Mouse (Mus musculus): ENCODE results near the gene Prdm16.

Gene Prdm16

GRCm38 (mm10) chr4:154473571-154474307, 162.9 kb downstream of the Prdm16 start:
- Histone ChIP-seq H3K4me3 (replicated peaks; ENCODE audit: low read length) (no peak overlapping the region), H3K36me3 (ENCODE audit: insufficient read depth, low read length) (no peaks in the 10 kb centered on the region), H3K9me3 (ENCODE audit: low read length) (no peaks in the 10 kb centered on the region), H3K4me1 (replicated peaks; ENCODE audit: low read depth, low read length) (peaks cover 8% of the 10 kb centered on the region), H3K27me3 (ENCODE audit: insufficient read depth, low read length) (peaks cover 28% of the 10 kb centered on the region; the same call in 1 of the 2 replicates)
- TF ChIP-seq POU5F1 (IDR thresholded peaks at IDR 0.05; ENCODE audit: borderline replicate concordance, low read length) (no peak), NANOG (IDR thresholded peaks at IDR 0.05; ENCODE audit: borderline replicate concordance, low read length) (no peak), CTCF (conservative IDR thresholded peaks at IDR 0.05; ENCODE audit: low read length) (no peak)

GRCm38 (mm10) chr4:154472569-154472968, 164.1 kb downstream of the Prdm16 start:
- Histone ChIP-seq H3K4me1 (replicated peaks; ENCODE audit: low read depth, low read length) (peaks cover 8% of the 10 kb centered on the region), H3K4me3 (replicated peaks; ENCODE audit: low read length) (no peak overlapping the region), H3K36me3 (ENCODE audit: insufficient read depth, low read length) (no peaks in the 10 kb centered on the region), H3K27me3 (ENCODE audit: insufficient read depth, low read length) (peaks cover 28% of the 10 kb centered on the region; the same call in 1 of the 2 replicates), H3K9me3 (ENCODE audit: low read length) (no peaks in the 10 kb centered on the region)
- TF ChIP-seq POU5F1 (IDR thresholded peaks at IDR 0.05; ENCODE audit: borderline replicate concordance, low read length) (no peak), NANOG (IDR thresholded peaks at IDR 0.05; ENCODE audit: borderline replicate concordance, low read length) (no peak), CTCF (conservative IDR thresholded peaks at IDR 0.05; ENCODE audit: low read length) (no peak)

GRCm38 (mm10) chr4:154471447-154472101, 165.1 kb downstream of the Prdm16 start:
- H3K4me3 ChIP-seq (replicated peaks; ENCODE audit: low read length), result no peak overlapping the region
- TF ChIP-seq NANOG (IDR thresholded peaks at IDR 0.05; ENCODE audit: borderline replicate concordance, low read length) (no peak), POU5F1 (IDR thresholded peaks at IDR 0.05; ENCODE audit: borderline replicate concordance, low read length) (no peak), CTCF (conservative IDR thresholded peaks at IDR 0.05; ENCODE audit: low read length) (no peak)
- peaks cover 27% of the 10 kb centered on the region for H3K27me3 ChIP-seq (ENCODE audit: insufficient read depth, low read length)
- no peaks in the 10 kb centered on the region for H3K9me3 ChIP-seq (ENCODE audit: low read length)
- H3K4me1 ChIP-seq (replicated peaks; ENCODE audit: low read depth, low read length), result peaks cover 8% of the 10 kb centered on the region
- no peaks in the 10 kb centered on the region for H3K36me3 ChIP-seq (ENCODE audit: insufficient read depth, low read length)

- no peaks in the 10 kb centered on the region for H3K36me3 ChIP-seq (ENCODE audit: insufficient read depth, low read length)
- H3K4me1 ChIP-seq (replicated peaks; ENCODE audit: low read depth, low read length), result peaks cover 6% of the 10 kb centered on the region
- no peak overlapping the region for H3K4me3 ChIP-seq (replicated peaks; ENCODE audit: low read length)
- no peak for TF ChIP-seq CTCF (conservative IDR thresholded peaks at IDR 0.05; ENCODE audit: low read length)
- no peak for TF ChIP-seq NANOG (IDR thresholded peaks at IDR 0.05; ENCODE audit: borderline replicate concordance, low read length)
- no peak for TF ChIP-seq POU5F1 (IDR thresholded peaks at IDR 0.05; ENCODE audit: borderline replicate concordance, low read length)
- H3K9me3 ChIP-seq (ENCODE audit: low read length), result no peaks in the 10 kb centered on the region
- H3K27me3 ChIP-seq (ENCODE audit: insufficient read depth, low read length), result peaks cover 15% of the 10 kb centered on the region; the same call in 1 of the 2 replicates
These were observed 170.4 kb downstream of the Prdm16 start for GRCm38 (mm10) chr4:154466305-154466704.

- H3K27me3 ChIP-seq (ENCODE audit: insufficient read depth, low read length), result peaks cover 13% of the 10 kb centered on the region; the same call in 1 of the 2 replicates
- peaks cover 5% of the 10 kb centered on the region for H3K4me1 ChIP-seq (replicated peaks; ENCODE audit: low read depth, low read length)
- H3K4me3 ChIP-seq (replicated peaks; ENCODE audit: low read length), result no peak overlapping the region
- H3K36me3 ChIP-seq (ENCODE audit: insufficient read depth, low read length), result no peaks in the 10 kb centered on the region
- no peak for TF ChIP-seq NANOG (IDR thresholded peaks at IDR 0.05; ENCODE audit: borderline replicate concordance, low read length)
- TF ChIP-seq CTCF (conservative IDR thresholded peaks at IDR 0.05; ENCODE audit: low read length), result no peak
- no peak for TF ChIP-seq POU5F1 (IDR thresholded peaks at IDR 0.05; ENCODE audit: borderline replicate concordance, low read length)
- H3K9me3 ChIP-seq (ENCODE audit: low read length), result no peaks in the 10 kb centered on the region
These were observed 171.6 kb downstream of the Prdm16 start for GRCm38 (mm10) chr4:154465123-154465522.

GRCm38 (mm10) chr4:154460021-154460420, 176.7 kb downstream of the Prdm16 start:
- Histone ChIP-seq H3K36me3 (ENCODE audit: insufficient read depth, low read length) (no peaks in the 10 kb centered on the region), H3K4me1 (replicated peaks; ENCODE audit: low read depth, low read length) (peaks cover 5% of the 10 kb centered on the region), H3K9me3 (ENCODE audit: low read length) (no peaks in the 10 kb centered on the region), H3K4me3 (replicated peaks; ENCODE audit: low read length) (no peak overlapping the region), H3K27me3 (ENCODE audit: insufficient read depth, low read length) (0 out of 2 replicates have a peak, but pooled peaks cover 10% of the 10 kb centered on the region)
- TF ChIP-seq CTCF (conservative IDR thresholded peaks at IDR 0.05; ENCODE audit: low read length) (no peak), NANOG (IDR thresholded peaks at IDR 0.05; ENCODE audit: borderline replicate concordance, low read length) (no peak), POU5F1 (IDR thresholded peaks at IDR 0.05; ENCODE audit: borderline replicate concordance, low read length) (no peak)

- no peaks in the 10 kb centered on the region for H3K36me3 ChIP-seq (ENCODE audit: insufficient read depth, low read length)
- H3K4me3 ChIP-seq (replicated peaks; ENCODE audit: low read length), result no peak overlapping the region
- 0 out of 2 replicates have a peak, but pooled peaks cover 1% of the 10 kb centered on the region for H3K27me3 ChIP-seq (ENCODE audit: insufficient read depth, low read length)
- TF ChIP-seq CTCF (conservative IDR thresholded peaks at IDR 0.05; ENCODE audit: low read length) (no peak), NANOG (IDR thresholded peaks at IDR 0.05; ENCODE audit: borderline replicate concordance, low read length) (no peak), POU5F1 (IDR thresholded peaks at IDR 0.05; ENCODE audit: borderline replicate concordance, low read length) (no peak)
- no peaks in the 10 kb centered on the region for H3K9me3 ChIP-seq (ENCODE audit: low read length)
- H3K4me1 ChIP-seq (replicated peaks; ENCODE audit: low read depth, low read length), result no peaks in the 10 kb centered on the region
These were observed 178.9 kb downstream of the Prdm16 start for GRCm38 (mm10) chr4:154457756-154458155.

GRCm38 (mm10) chr4:154456265-154456822, 180.3 kb downstream of the Prdm16 start:
- Histone ChIP-seq H3K36me3 (ENCODE audit: insufficient read depth, low read length) (no peaks in the 10 kb centered on the region), H3K9me3 (ENCODE audit: low read length) (no peaks in the 10 kb centered on the region), H3K4me1 (replicated peaks; ENCODE audit: low read depth, low read length) (no peaks in the 10 kb centered on the region), H3K4me3 (replicated peaks; ENCODE audit: low read length) (no peak overlapping the region), H3K27me3 (ENCODE audit: insufficient read depth, low read length) (no peaks in the 10 kb centered on the region)
- TF ChIP-seq NANOG (IDR thresholded peaks at IDR 0.05; ENCODE audit: borderline replicate concordance, low read length), result no peak
- no peak for TF ChIP-seq CTCF (conservative IDR thresholded peaks at IDR 0.05; ENCODE audit: low read length)
- TF ChIP-seq POU5F1 (IDR thresholded peaks at IDR 0.05; ENCODE audit: borderline replicate concordance, low read length), result no peak

Data from E14TG2a.4 (cell line).